Mouse (Mus musculus) megakaryocyte progenitor cell, adult 5-6 weeks (primary cell): ENCODE results near the gene Gm49322. TPM values are rescaled to one million over a fixed set of nuclear protein-coding genes. Genes with fewer than 3 reads are reported as not detected.
"Not testable (repeated sequence)": the region's sequence is repeated elsewhere in the genome, so short reads cannot be mapped to it uniquely, and the experiment has no call there.

Experiments
- ATAC-seq: replicated peaks from 2 replicates; pipeline ENCODE4 v1.8.0; 2016; ENCODE audit warnings: mild to moderate bottlenecking, moderate TSS enrichment, inconsistent platforms; ENCODE audit not compliant: poor library complexity
- total RNA-seq, 2 experiments: library from RNA; stranded (forward) in 1 of 2; stranded (reverse) in 1 of 2; fragments of 157-497, 149-512 nt in 1 of 2; fragments of 200-1000 nt in 1 of 2; gene quantifications; 2 replicates each; pipeline versions ENCODE4 v1.2.3 to v1.2.4; 2015 to 2017

Gene Gm49322
- 0.17 and 0.57 TPM in 2 replicates for total RNA-seq (2015)
- total RNA-seq (2017) = 0.61 TPM in 1 of 2 replicates, not detected in the other

GRCm38 (mm10) chr10:80605721-80606120 is at the start of gene Gm49322:
TSS of gene Gm49322 (plus strand) at chr10:80606021.
- ATAC-seq = not testable (repeated sequence)

DNA sequence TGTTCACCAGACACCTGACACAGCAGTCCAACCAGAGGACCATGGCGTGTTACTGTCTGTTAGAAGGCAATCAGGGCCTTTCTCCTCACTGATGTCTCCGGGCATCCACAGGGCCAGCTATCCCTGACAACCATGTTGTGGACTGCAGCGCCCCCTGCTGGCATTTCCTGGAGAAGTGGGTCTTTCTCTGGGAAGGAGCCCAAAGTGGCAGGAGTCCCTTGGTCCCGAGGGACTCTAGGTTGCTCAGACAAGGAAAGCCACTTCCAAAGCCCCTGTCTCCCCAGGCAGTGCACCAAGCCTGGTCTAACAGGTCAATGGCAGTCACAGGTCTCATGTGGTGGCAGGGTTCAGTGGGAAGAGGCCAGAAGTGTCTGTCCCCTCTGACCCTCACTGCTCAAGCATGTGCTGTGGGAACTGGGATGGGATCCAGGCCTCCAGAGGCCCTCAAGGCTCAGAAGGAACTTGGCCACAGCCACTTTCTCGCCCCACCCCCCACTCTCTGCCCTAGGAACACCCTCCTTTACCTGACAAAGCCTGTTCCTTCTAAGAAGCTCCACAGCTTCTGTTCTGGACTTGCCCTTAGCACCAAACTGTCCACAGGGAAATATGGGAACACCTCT is 48.4 kb upstream of the Gm49322 start:
- peak; percentile 33 for ATAC-seq

GRCm38 (mm10) chr10:80559431-80559830 is 46.4 kb upstream of the Gm49322 start:
- no peak for ATAC-seq

DNA sequence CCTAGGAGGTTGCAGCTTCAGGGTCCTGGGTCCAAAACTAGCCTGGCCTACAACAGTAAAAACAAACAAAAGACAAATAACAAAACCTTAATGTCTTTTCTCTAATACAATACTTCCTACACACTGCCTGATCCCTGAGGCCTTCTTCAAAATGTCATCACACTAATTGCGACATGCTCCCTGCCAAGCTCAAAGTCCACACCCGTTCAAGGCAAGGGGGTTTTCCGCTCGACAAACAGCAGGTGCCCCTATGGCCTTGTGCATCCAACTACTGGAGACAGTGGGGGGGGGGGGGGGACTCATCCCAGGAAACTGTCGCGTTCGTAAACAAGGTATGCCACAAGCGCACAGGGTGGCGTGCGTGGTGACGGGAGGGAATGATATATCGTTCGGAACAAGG is 45.2 kb upstream of the Gm49322 start:
- no peak; the same call in 1 of the 2 replicates for ATAC-seq

- peak; percentile 78 for ATAC-seq
Observed at GRCm38 (mm10) chr10:80561116-80561944, 44.5 kb upstream of the Gm49322 start, which contains the start of gene Rexo1. TSS of gene Rexo1 (minus strand) at chr10:80561560.

GRCm38 (mm10) chr10:80566375-80567092 is 39.3 kb upstream of the Gm49322 start:
- ATAC-seq = peak; percentile 63

GRCm38 (mm10) chr10:80568876-80569275 is 36.9 kb upstream of the Gm49322 start:
- ATAC-seq = no peak

DNA sequence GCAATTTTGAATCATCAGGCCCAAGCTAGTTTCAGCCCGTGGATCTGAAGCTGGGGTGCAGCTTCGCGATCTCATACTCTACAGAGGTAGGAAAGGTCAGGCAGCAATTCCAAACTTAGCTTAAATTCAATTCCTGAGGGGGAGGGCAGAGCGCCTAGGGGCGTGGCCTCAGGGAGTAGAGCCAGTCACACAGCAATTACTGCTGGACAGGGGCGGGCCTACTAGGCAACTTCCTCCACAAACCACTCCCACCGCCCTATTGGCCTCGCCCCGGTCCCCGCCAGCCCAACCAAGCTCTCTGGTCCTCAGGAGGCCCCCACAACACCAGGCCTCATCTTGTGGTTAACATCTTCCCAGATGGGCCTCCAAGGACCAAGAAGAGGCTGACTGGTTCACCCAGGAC is 36.2 kb upstream of the Gm49322 start:
- ATAC-seq = peak; percentile 71

GRCm38 (mm10) chr10:80570419-80570818 is 35.4 kb upstream of the Gm49322 start:
- no peak for ATAC-seq

- ATAC-seq = peak; percentile 19
Observed at GRCm38 (mm10) chr10:80570871-80571836, 34.7 kb upstream of the Gm49322 start.

DNA sequence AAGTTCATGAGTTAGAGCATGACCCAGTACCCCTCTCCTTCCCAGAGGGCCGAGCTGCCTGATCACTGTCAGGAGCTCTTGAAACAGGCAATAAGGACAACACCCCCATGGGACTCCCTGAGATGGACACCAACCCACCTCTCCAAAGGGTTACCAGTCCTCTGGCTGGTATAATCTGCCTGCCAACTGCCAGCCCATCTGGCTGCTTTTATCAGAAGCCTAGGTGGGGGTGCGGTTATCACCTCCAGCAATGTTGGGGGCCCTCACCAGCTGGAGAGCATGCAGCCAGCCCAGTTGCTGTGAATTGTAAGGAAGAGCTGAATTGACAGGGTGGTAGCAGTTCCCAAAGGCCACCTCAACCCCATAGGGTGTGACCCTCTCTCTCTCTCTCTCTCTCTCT is 33.3 kb upstream of the Gm49322 start:
- ATAC-seq = peak; percentile 24

DNA sequence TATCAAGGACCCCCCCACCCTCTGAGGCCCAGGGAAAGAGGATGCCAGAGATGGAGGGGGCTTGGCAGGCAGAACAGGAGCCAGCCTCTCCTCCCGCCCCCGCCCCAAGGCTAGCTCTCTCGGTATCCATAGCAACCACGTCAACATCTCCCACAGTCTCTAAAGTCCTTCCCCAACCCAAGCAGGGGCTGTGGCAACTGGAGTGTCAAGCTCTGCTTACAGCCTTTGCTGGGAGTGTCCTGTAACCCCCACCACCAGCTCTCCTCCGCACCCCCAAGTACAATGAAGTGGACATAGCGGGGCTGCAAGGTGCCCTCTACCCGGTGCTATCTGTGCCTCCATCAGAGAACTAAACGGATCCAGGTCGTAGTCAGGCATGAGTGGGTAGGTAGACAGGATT is 31.9 kb upstream of the Gm49322 start:
- no peak for ATAC-seq

DNA sequence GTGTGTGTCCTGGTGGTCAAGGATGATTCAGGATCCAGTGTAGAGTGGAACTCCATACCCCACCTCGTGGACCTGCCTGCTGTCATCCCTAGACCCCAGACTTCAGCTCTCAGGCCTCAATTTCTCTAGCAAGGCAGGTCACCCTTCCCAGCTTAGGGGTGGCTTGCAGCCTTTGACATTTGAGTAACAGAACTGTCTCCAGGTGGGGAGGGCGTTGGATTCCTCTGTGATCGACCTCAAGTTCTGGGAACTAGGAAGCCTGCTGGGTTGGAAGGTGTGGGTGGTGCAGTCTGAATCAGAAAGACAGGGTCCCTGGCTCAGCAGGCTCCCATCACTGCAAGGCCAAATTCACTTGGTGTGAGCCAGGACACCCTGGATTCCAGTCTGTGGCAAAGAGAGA is 30.9 kb upstream of the Gm49322 start:
- no peak for ATAC-seq

- no peak for ATAC-seq
Observed at GRCm38 (mm10) chr10:80575925-80576324, 29.9 kb upstream of the Gm49322 start.

- 0 out of 2 replicates have a peak, but pooled peaks have one; percentile 4 for ATAC-seq
Observed at GRCm38 (mm10) chr10:80576351-80577194, 29.2 kb upstream of the Gm49322 start.

DNA sequence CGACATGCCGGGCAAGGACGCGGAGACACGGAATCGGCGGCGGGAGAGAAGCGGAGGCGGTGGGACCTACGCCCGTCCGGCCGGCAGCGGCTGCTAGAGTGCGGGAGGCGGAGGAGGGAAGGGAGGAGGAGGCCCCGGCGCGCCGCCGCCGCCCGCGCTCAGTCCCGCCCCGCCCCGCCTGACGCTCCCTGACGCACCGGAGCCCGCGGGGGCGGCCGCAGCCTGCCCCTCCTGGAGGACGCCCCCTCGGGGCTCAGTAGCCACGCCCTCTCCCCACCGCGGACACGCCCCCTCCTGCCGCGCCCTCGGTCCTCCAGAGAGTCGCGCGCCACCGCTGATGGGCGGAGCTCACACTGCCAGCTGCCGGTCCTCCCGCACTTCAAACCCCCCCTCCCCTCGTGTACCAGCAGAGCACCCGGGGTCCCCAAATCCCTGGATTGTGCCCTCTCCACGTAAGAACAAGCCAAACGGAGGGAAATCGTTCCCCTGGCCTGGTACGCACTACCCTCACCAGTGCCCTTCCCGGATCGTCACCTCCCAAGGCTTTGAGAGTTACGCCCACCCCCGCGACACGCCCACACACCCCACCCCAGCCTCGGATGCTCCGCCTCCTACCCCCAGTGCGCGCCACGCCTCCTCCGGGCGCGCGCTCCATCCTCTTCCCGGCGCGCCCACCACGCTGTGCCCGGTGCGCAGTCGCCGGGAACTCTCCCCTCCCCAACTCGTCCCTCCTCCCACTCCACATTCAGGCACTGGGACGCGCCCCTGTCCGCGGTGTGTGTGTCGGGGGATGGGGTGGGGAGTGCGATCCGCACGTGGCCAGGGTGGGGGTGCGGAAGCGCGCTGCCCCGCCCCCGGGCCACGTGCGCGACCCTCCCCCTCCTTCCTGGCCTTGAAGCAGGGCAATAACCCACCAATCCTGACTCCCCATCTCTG is 28.4 kb upstream of the Gm49322 start, which contains the start of gene Klf16:
Klf16 (minus strand) TSS at position 127 of the 936 bp plus-strand sequence.
- peak; percentile 68 for ATAC-seq

GRCm38 (mm10) chr10:80578131-80578750 is 27.6 kb upstream of the Gm49322 start:
- ATAC-seq = peak; percentile 51

GRCm38 (mm10) chr10:80578911-80579310 is 26.9 kb upstream of the Gm49322 start:
- peak; percentile 51 for ATAC-seq
